Mouse (Mus musculus) R1 (cell line): ENCODE measurements around the gene Obox7.
A peak's percentile ranks its signal among the peaks of the same experiment; 100 is the strongest.
"Not testable (repeated sequence)": the region's sequence is repeated elsewhere in the genome, so short reads cannot be mapped to it uniquely, and the experiment has no call there.

Experiments
- DNase-seq: peaks from one replicate; pipeline ENCODE4 v3.0.0-alpha.2; 2018; ENCODE audit warnings: low read depth, low spot score

Gene Obox7

DNA sequence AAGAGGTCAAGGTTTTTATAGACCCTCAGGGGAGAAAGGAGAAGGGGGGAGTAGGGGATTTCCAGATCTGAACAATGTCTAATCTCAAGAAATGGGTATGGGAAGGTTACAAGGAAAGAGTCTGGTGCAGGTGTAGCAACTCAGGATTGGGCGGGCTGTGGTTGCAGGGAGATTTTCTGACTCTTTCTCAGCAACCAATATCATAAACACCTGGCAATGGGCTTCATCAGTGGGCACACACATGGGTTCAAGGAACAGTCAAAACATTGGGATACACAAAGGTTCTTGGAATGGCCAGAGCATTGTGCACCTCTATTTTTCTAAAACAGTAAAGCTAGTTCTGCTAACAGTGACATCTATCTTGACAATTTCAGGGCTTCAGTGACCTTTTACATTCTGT lies at the start of gene Obox7:
Gene Obox7, plus strand, starts transcription at position 301 of the 400 bp plus-strand sequence.
- not testable (repeated sequence) for DNase-seq

- DNase-seq, result peak; percentile 36
Observed at GRCm38 (mm10) chr7:14622556-14623542, 36.4 kb upstream of the Obox7 start.
